Mouse (Mus musculus) thymus, postnatal 10 days (tissue): ENCODE results near the gene Pth2.
"Not testable (repeated sequence)": the region's sequence is repeated elsewhere in the genome, so short reads cannot be mapped to it uniquely, and the experiment has no call there.

Experiments
- DNase-seq, 2 experiments: peaks; one replicate each; pipeline ENCODE4 v3.0.0; 2021; ENCODE audit warnings: low spot score in 2 of 2

Pth2 gene

DNA sequence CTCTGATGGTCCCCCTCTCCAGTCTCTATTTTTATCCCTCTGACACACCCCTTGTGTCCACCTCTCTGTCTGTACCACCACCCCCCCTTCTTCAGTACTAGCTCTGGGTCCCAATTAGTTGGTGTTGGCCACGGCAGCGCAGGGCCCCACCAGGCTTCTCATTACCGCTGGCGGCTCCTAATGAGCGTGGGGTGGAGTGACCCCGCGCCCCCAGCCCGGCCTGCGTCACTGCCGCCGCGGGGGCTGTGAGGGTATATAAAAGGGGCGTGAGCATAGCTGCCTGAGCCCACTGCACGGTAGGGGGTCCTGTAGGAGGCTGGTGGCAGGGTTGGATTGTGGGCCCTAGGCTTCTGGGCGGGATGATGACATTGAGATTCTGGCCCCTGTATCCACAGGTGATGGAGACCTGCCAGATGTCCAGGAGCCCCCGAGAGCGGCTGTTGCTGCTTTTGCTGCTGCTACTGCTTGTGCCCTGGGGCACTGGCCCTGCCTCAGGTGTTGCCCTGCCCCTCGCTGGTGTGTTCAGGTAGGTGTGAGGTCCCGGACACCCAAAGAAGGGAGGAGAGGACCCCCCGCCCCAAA, at the start of gene Pth2:
Gene Pth2, plus strand, starts transcription at position 100 of the 582 bp plus-strand sequence.
- no peak for DNase-seq

- no peak for DNase-seq
Observed at GRCm38 (mm10) chr7:45131850-45132249, 48.9 kb upstream of the Pth2 start.

GRCm38 (mm10) chr7:45133446-45134159, 47.2 kb upstream of the Pth2 start:
- no peak for DNase-seq

GRCm38 (mm10) chr7:45134544-45135026, 46.2 kb upstream of the Pth2 start:
- DNase-seq: no peak

GRCm38 (mm10) chr7:45135370-45135769, 45.4 kb upstream of the Pth2 start:
- DNase-seq: no peak

GRCm38 (mm10) chr7:45135993-45136567, 44.7 kb upstream of the Pth2 start, which contains the start of the genes Gm45713 and Flt3l:
Gm45713 (minus strand) TSS chr7:45136231.
Flt3l (minus strand) TSS chr7:45136432.
- DNase-seq: peak; percentile 87 to 90

- no peak for DNase-seq
Observed at GRCm38 (mm10) chr7:45137171-45138006, 43.4 kb upstream of the Pth2 start.

GRCm38 (mm10) chr7:45138403-45138802, 42.4 kb upstream of the Pth2 start:
- no peak for DNase-seq

GRCm38 (mm10) chr7:45139904-45140723, 40.7 kb upstream of the Pth2 start:
- DNase-seq: no peak

DNA sequence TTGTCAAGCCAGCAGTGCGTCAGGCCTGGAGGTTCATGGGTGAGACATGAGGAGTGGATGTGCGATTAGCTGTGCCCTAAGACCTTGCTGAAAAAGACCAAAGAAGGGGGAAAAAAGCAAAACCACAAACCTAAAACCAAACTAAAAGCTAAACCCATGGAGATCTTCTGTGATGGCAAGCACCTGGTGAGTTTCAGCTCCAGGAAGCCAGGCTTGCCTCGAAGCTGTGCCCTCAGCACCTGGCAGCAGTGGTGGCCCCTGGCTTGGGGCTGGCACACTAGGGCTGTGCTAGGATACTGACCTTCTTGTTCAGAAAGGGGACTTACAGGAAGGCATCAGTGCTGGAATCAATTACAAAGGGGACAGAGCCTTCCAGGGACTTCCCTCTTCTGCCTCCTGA, 39.5 kb upstream of the Pth2 start:
- peak; percentile 45 to 55 for DNase-seq

GRCm38 (mm10) chr7:45141914-45142313, 38.9 kb upstream of the Pth2 start:
- DNase-seq: no peak

DNA sequence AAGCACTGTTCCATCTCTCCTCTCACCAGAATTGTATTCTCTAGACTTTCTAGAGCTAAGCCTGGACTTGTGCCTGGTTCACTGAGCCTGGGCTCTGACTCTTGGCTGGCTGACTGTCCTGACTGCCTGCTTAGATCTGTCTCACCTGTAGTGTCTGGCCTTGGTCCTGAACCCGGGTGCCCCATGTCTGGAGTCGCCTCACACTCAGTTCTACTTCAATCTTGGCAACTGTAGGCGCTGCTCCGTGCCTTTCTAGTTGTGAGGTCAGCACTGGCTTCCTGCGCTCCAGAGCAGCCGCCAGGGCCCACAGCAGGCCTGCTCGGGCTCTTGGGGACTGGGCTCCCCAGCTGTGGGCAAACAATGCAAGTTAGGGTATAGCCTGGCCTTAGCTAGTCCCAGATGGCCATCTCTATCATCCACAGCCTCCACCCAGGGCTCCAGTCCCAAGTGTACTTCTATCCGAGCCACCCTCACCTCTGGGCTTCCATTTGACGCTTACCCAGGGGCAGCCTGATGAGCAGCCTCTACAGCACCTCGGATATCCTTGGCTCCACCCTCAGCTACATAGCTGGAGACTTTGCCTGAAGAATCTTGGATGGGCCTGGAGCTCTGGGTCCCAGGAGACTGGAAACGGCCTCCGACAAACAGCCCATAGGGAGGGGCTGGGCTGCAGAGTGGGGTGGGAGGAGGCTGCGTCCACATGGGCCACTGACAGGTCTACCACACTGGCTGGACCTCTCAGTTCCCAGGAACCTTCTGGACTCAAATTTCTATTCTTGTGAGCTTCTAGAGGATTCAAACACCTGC, 36.2 kb upstream of the Pth2 start:
- DNase-seq: no peak

- no peak for DNase-seq
Observed at GRCm38 (mm10) chr7:45145460-45145859, 35.3 kb upstream of the Pth2 start.

GRCm38 (mm10) chr7:45147267-45147666, 33.5 kb upstream of the Pth2 start:
- DNase-seq: no peak

- DNase-seq: no peak
Observed at GRCm38 (mm10) chr7:45147899-45148298, 32.9 kb upstream of the Pth2 start.

DNA sequence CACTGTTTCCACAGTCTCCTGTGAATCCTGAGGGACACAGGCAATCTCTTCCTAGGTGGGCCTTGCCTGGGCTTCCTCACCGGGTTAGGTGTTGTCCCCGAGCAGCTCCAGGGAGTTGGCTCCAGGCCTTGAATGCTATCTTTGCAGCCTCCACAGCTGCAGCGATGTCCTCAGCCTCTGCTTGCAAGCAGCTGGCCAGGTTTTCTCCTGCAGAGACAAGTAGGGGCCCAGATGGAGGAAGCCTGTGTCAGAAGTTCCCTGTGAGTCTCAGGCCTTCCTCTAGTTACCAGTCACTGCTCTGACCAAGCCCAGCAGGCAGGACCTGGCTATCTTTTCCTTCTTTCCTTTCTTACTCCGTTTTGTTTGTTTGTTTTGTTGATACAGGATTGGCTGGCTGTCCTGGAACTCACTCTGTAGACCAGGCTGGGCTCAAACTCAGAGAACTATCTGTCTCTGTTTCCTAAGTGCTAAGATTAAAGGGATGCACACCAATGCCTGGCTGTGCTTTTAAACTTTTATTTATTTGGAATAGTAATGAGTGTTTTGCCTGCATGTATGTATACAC, 32.2 kb upstream of the Pth2 start:
- DNase-seq: no peak

DNA sequence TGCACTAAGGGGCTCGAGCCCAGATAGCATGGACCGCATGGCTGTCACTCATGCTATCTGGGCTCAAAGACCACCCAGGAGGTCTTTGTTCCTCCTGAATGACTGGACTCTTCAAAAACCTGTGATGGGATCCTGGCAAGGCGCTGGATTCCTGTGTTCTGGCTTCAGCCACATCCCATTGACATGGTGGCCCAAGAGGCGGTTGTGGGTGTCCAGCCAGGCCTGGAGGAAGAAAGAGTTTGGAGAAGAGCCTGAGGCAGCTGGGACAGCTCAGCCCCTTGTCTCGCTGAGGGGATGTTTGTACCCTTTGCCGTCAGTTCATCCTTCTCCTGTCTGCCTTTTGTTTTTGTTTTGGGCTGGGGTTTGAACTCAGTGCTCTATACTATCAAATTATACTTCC, 31.2 kb upstream of the Pth2 start:
- no peak for DNase-seq

DNA sequence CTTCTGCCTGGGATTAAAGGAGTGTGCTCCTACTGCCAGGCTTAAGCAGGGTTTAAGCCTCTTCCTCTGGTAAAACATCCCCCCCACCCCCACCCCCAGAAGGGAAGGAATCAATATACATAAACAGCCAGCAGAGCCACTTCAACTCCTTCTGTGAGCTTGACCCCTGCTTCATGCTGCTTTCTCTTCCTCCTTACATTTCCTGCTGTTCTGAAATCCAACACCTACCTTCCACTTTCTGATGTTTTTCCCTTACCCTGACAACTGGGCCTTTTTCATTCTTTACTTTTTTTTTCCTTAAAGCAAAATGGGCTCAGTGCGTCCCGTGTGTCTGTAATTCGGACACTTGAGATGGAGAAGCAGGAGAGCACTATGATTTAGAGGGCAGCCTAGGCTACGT, 30.5 kb upstream of the Pth2 start:
- no peak for DNase-seq

- DNase-seq: no peak
Observed at GRCm38 (mm10) chr7:45151303-45151702, 29.5 kb upstream of the Pth2 start.

DNA sequence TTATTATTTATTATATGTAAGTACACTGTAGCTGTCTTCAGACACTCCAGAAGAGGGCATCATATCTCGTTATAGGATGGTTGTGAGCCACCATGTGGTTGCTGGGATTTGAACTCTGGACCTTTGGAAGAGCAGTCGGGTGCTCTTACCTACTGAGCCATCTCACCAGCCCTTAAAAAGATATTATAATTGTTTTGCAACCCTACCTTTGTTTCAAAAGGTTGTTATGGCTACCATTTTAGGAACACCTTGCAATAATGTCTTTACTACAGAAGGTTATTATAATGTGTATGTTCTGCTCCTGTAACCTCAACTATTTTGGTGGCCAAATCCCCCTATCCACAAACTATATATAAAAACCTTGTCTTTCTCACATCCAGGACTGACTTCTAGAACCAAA, 27.7 kb upstream of the Pth2 start:
- DNase-seq: not testable (repeated sequence)
